Mouse (Mus musculus) stomach, postnatal 0 days (tissue): ENCODE measurements around the gene Pigm.
A peak's percentile ranks its signal among the peaks of the same experiment; 100 is the strongest.

Experiments used
- CTCF ChIP-seq: IDR thresholded peaks from 2 replicates; pipeline ENCODE4 v1.5.1; 2016; ENCODE audit warnings: antibody characterized with exemption, low read depth, mild to moderate bottlenecking, moderate library complexity
- EP300 ChIP-seq: optimal IDR thresholded peaks from 2 replicates; pipeline ENCODE3; 2016; ENCODE audit warnings: antibody characterized with exemption

DNA sequence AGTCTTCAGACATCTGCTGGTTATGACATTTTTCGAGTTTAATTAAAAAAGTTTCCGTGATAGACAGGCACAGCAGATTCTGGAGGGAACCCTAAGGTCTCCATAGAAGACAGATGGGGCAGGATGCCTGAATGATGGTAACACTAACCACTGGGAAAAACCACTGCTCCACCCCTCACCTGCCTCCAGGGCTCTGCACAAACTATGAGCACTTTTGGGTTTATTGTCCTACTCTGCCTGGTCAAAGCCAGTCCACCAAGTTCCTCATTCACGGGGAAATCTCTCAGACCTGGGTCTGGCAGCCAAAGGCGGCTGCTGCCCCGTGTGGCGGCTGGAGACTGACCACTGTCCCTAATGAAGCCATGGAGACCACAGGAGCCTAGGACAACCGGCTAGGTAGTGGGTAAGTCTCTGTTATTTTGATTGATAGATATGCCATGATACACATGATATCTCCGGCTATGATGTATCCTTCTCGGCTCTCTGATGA, 54.4 kb downstream of the Pigm start:
- TF ChIP-seq EP300 (no peak), CTCF (peak; percentile 47)
